Mouse (Mus musculus) spleen, adult 12 weeks (tissue): ENCODE results near the gene Heca.
"Not testable (repeated sequence)": the region's sequence is repeated elsewhere in the genome, so short reads cannot be mapped to it uniquely, and the experiment has no call there.

ENCODE experiments used
- DNase-seq: peaks from one replicate; pipeline ENCODE4 v3.0.0; 2022; ENCODE audit warnings: low spot score

Heca gene

GRCm38 (mm10) chr10:17880038-17880437, 67.8 kb downstream of the Heca start:
- no peak for DNase-seq

- DNase-seq, result no peak
Observed at GRCm38 (mm10) chr10:17878002-17878919, 69.6 kb downstream of the Heca start.

GRCm38 (mm10) chr10:17869822-17870662, 77.8 kb downstream of the Heca start:
- DNase-seq, result no peak

GRCm38 (mm10) chr10:17860701-17861480, 87.0 kb downstream of the Heca start:
- no peak for DNase-seq

GRCm38 (mm10) chr10:17857647-17858261, 90.1 kb downstream of the Heca start:
- no peak for DNase-seq

GRCm38 (mm10) chr10:17844781-17845537, 102.9 kb downstream of the Heca start:
- DNase-seq, result no peak

GRCm38 (mm10) chr10:17842030-17842429, 105.8 kb downstream of the Heca start:
- no peak for DNase-seq

- no peak for DNase-seq
Observed at GRCm38 (mm10) chr10:17836275-17836674, 111.6 kb downstream of the Heca start.

GRCm38 (mm10) chr10:17835031-17835430, 112.8 kb downstream of the Heca start:
- DNase-seq, result no peak

GRCm38 (mm10) chr10:17831041-17831440, 116.8 kb downstream of the Heca start:
- no peak for DNase-seq

GRCm38 (mm10) chr10:17829205-17829604, 118.7 kb downstream of the Heca start:
- DNase-seq, result no peak

GRCm38 (mm10) chr10:17827391-17827790, 120.5 kb downstream of the Heca start:
- DNase-seq, result no peak

GRCm38 (mm10) chr10:17820422-17820821, 127.4 kb downstream of the Heca start:
- not testable (repeated sequence) for DNase-seq
